Mouse (Mus musculus) activated CD4-positive, CD25-positive, alpha-beta regulatory T cell, adult 9 weeks (primary cell): ENCODE data around the gene P2rx1. TPM values are rescaled to one million over a fixed set of nuclear protein-coding genes. Genes with fewer than 3 reads are reported as not detected.

Experiments
- polyA plus RNA-seq: library from polyadenylated mRNA; unstranded; fragments of 100-300 nt; shearing (Covaris generic); gene quantifications from one replicate; pipeline ENCODE4 v1.2.1, GENCODE M21; 2017

The P2rx1 gene
- not detected for polyA plus RNA-seq

DNA sequence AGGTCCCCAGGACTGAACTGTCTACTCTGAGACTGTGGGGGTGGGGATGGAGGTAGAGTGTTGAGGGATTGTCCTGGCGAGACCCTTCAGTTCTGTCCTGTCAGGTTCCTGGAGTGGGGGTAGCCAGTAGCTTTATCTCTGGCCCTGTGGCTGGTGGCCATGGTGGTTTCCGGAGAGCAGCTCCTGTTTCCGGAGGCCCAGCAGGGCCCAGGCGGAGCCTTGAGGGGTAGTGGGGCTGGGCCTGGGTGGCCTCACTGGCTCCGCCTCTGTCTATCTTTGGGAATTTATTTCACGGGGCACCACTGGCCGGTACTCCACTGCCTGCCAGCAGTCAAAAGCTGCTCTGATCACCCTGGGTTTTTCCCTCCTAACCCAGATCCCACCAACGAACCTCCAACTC is at the start of gene P2rx1:
Gene P2rx1 (plus strand): TSS at position 333 of the 400 bp plus-strand sequence.

DNA sequence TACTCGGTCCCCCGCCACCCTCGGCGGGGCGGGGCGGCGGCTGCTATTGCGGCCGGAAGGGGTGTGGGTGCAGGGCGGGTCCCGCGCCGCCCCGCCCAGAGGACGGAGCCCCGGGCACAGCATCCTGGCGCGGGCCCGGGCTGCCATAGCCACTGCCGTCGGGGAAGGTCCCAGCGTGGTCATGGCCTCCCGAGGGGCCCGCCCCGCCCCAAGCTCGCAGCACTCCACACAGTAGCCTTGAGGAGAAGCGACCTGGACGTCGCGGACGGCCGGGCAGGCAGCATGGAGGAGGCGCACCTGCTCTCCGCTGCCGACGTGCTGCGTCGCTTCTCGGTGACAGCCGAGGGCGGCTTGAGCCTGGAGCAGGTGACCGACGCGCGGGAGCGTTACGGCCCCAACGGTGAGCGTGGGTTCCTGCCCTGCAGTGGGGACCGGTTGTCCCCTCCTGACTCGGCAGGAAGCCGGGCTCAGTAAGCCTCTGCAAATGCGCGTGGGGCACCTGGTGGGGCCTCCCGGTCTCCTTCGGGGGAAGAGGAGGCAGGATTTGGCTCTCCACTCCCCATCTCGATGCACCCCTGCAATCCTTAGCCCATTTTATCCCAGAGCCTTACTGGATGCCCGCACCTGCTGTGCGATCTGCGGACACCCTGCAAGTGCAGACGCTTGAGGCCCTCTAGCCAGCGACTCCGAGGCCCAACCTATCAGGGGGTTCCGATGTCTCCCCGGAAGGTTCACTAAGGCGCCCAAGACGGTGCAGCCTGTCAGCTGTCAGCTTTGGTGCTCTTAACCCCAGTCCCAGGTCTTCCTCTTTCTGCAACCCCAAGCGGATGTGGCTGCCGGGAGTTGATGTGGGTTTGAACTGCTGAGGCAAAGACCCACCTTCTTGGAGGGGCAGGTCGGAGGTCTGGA is 37.6 kb upstream of the P2rx1 start, which contains the start of gene Atp2a3:
Gene Atp2a3 (plus strand): TSS at position 98 of the 909 bp plus-strand sequence.

DNA sequence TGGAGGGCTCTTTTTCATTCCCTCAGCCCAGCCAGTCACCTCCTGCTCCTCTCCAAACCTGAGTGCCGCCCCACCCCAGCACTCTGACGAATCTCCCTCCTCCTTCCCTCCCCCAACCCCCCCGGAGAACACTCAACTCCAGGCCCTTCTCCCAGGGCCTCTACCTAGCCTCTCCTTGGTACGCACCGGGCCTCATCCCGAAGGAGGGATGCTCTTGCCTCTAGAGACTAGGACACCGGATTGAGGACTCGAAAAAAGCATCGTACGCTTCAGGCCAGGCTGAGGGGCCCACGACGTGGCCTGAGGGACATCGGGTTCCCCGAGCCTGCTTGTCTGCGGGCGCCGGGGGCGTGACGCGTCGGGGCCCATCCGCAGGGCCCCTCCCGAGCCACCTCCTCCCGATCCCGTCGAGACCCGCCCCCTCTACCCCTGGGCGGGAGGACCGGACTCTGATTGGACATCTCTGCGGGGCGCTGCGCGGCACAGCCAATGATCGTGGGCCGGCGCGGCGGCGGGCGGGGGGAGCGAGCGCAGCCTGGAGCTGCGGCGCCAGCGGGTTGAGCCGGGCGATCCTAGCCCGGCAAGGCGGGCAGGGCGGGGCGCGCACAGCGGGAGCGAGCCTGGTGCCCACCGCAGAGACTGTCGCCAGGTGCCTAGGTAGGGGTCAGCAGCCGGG is 19.7 kb downstream of the P2rx1 start, which contains the start of gene Camkk1:
Gene Camkk1 (plus strand): TSS at position 538 of the 676 bp plus-strand sequence.

GRCm38 (mm10) chr11:73047542-73047996 is 48.7 kb downstream of the P2rx1 start, which contains the start of gene Ncbp3:
Ncbp3 (plus strand) TSS chr11:73047783.

Other genes starting within 250 kb of the P2rx1 start
- gene Cyb5d2, start 203.0 kb upstream of the P2rx1 start, polyA plus RNA-seq: 9.4 TPM
- 14.5 TPM for gene Zzef1, start 202.9 kb upstream of the P2rx1 start, polyA plus RNA-seq
- gene Atp2a3, start 37.9 kb upstream of the P2rx1 start, polyA plus RNA-seq: 271 TPM
- gene Camkk1, start 19.9 kb downstream of the P2rx1 start, polyA plus RNA-seq: 10.0 TPM
- 19.3 TPM for gene Ncbp3, start 48.7 kb downstream of the P2rx1 start, polyA plus RNA-seq
- 82.4 TPM for gene Itgae, start 91.5 kb downstream of the P2rx1 start, polyA plus RNA-seq
- 8.2 TPM for gene Haspin, start 139.2 kb downstream of the P2rx1 start, polyA plus RNA-seq
- 0.11 TPM for gene P2rx5, start 161.3 kb downstream of the P2rx1 start, polyA plus RNA-seq
- gene Emc6, start 177.9 kb downstream of the P2rx1 start, polyA plus RNA-seq: 50.3 TPM
- gene Tax1bp3, start 178.0 kb downstream of the P2rx1 start, polyA plus RNA-seq: 30.7 TPM
- gene Ctns, start 199.9 kb downstream of the P2rx1 start, polyA plus RNA-seq: 14.2 TPM
- gene Shpk, start 200.4 kb downstream of the P2rx1 start, polyA plus RNA-seq: 7.7 TPM
- not detected for gene Trpv1, start 235.2 kb downstream of the P2rx1 start, polyA plus RNA-seq